Mouse (Mus musculus) G1E (cell line): Measurements from ENCODE around the gene Stoml3.

Source experiments
- CTCF ChIP-seq: IDR thresholded peaks from 2 replicates; pipeline ENCODE4 v1.5.1; 2012; ENCODE audit warnings: low read depth, low read length, inconsistent platforms, mixed read lengths
- GATA1 ChIP-seq: IDR thresholded peaks from 2 replicates; pipeline ENCODE4 v1.6.1; 2012; ENCODE audit warnings: borderline replicate concordance, low read length, inconsistent platforms, mixed read lengths
- POLR2AphosphoS5 ChIP-seq: IDR thresholded peaks from 2 replicates; pipeline ENCODE4 v1.6.1; 2012; ENCODE audit warnings: low read depth, low read length, inconsistent platforms; ENCODE audit not compliant: insufficient replicate concordance
- TAL1 ChIP-seq: conservative IDR thresholded peaks from 2 replicates; pipeline ENCODE4 v1.6.1; 2012; ENCODE audit warnings: low read depth, low read length, inconsistent platforms, mixed read lengths

DNA sequence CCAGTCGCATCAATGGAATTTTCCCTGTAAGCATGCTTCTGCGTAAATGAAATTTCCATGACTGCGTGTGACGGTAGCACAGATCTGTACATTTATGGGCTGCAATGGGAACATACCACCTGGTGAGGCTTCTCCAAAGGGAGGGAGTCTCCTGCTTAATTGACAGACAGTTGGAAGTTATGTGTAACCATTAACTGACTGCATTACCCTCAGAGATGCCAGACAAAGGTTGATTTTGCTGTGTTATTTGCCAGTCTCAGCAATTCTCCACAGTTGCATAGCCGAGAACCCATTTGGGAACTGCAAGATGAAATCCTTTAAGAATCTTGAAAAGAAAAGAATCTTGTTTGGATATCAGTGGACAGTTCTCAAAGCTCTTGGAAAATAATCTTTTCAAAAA lies 16.4 kb upstream of the Stoml3 start:
- TF ChIP-seq TAL1 (no peak), CTCF (no peak), POLR2AphosphoS5 (no peak), GATA1 (no peak)
